Mouse (Mus musculus) left cerebral cortex, adult 9 months (tissue): ENCODE data around the gene Med29.
A peak's percentile ranks its signal among the peaks of the same experiment; 100 is the strongest.

Source experiments
- DNase-seq, 2 experiments: peaks; one replicate each; pipeline ENCODE4 v3.0.0; 2022; ENCODE audit warnings: low spot score in 2 of 2

The Med29 gene

GRCm38 (mm10) chr7:28354596-28354995 lies 37.9 kb downstream of the Med29 start:
- DNase-seq: no peak

DNA sequence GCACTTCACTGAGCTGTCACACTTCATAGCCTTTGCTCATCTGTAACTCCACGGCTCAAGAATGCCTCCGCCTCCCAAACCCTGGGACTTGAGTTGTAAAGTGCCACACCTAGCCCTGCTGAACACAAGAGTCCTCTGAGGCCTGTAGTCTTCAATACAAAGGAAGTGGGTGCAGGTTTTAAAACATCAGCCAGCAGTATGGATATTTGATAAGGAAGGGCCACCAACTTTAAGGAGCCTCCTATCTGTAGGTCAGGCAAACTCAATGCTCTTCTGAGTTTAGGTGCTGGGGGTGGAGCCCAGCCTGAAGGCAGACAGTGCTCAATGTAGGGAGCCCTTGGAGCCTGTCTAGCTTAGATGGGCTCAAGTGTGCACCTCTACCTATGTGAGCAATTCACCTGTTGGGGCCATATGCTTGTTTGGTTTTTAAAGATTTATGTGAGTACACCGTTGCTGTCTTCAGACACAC lies 38.4 kb downstream of the Med29 start:
- DNase-seq: no peak

GRCm38 (mm10) chr7:28353267-28353666 lies 39.2 kb downstream of the Med29 start:
- DNase-seq: no peak

DNA sequence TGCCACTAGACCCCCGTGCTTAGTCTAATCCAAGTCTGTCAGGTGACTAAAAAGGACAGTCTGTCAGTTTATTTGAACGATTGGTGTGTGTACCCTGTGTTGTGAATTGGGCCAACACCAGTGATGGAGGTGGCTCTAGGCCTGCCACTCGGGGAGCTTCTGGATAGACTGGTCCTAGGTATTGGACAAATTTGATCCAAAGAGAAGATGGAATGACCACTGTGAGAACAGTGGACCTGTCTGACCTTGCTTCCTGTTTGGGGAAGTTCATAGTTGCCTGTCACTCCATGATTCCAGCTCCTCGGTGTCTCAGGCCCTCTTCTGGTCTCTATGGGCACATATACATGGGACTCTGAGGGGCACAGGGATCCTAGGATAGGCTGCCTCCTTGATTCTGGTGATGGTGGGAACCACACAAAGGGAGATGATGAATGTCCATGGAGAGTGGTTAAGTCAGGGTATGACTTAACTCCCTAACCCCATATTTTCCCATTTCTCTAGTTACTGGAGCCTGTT lies 40.8 kb downstream of the Med29 start:
- no peak for DNase-seq

GRCm38 (mm10) chr7:28350155-28350883 lies 42.2 kb downstream of the Med29 start, which contains the start of gene Rps16:
Gene Rps16, plus strand, starts transcription at chr7:28350652.
- peak; percentile 89 to 97 for DNase-seq

DNA sequence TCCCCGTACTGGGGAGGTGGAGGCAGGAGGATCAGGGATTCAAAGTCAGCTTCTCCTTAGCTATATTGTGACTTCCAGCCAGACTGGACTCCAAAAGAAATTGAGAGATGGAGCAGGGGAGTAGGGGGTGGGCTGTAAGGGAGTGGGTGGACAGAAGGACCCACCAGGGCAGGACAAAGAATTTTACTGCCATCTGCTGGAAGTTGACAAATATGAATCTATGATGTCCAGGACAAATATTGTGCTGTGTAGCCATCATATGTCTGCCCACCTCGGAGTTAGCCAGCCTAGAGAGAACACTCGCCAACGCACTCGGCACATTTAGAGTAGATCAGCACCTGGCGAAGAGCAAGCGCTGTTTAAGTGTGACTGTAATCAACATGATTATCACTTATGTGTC lies 43.9 kb downstream of the Med29 start:
- DNase-seq: no peak

GRCm38 (mm10) chr7:28347746-28348145 lies 44.8 kb downstream of the Med29 start:
- no peak for DNase-seq

GRCm38 (mm10) chr7:28344637-28345036 lies 47.9 kb downstream of the Med29 start:
- DNase-seq: peak in 1 of 2 experiments; percentile 70

- DNase-seq: no peak
Measured at GRCm38 (mm10) chr7:28341381-28341780, 51.1 kb downstream of the Med29 start.

DNA sequence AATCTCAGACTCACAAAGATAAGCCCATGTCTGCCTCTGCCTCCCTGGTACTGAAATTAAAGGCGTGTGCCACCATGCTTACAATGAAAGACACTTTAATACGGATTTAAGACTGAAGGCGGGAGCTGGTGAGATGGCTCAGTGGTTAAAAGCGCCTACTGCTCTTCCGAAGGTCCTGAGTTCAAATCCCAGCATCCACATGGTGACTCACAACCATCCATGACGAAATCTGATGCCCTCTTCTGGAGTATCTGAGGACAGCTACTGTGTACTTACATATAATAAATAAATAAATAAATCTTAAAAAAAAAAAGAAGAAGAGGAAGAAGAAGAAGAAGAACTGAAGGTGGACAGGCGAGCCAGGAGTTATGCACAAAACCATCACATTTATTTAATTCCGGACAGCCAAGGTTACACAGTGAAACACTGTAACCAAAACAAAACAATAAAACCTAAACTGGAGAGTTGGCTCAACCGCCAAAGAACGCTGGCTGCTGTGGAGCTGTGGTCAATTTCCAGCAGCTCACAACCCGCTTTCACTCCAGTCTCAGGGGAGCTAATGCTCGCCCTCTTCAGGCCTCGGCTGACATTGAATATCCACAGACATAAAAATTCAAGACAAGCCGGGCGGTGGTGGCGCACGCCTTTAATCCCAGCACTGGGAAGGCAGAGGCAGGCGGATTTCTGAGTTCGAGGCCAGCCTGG lies 53.1 kb downstream of the Med29 start:
- peak in 1 of 2 experiments; percentile 36 for DNase-seq

DNA sequence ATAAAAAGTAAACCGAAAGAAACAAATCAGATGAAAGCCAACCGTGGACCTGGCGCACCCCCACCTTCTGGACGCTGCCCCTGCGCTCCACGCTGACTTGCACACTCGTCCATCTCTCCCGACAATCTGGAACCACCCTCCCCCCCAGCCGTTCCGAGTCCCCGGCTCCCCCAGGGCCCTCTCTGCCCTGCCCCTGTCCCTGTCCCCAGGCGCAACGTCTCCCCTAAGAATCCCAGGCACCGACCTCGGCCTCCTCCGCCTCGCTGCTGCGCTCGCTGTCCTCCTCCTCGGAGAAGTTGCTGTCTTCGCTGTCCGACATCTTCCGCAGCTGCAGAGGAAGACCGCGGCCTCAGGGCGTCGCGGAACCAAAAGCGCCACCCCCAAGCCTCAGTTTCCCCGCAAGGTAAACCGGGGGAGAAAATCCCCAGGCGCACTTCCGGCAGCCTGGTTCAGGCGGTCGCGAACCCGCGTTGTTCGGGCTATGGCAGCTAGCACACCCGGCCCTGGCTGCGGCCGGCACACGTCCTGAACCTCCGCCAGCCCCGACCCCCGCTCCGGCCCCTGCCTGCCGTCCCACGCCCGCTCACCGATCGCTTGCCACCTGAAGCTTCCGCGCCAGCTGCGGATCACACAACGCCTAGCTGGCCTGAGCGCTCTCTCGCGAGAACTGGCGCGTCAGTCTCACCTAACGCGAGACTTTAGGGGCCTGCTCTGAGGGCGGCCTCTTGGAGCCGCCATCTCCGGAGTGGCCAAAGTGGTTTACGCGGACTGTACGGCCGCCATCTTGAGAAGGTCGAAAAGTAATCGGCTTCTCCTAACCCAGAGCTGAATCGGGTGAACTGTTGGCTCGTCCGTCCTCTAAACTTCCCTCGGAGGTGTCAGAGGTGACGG lies 54.2 kb downstream of the Med29 start, which contains the start of gene Supt5:
Gene Supt5, minus strand, starts transcription at position 639 of the 891 bp plus-strand sequence.
- DNase-seq: peak; percentile 91 to 97
